Mouse (Mus musculus) embryo, embryonic 9.5 days (tissue): ENCODE measurements around the gene Ecel1.

Experiments used
- DNase-seq: peaks from one replicate; pipeline ENCODE4 v3.0.0-alpha.2; 2017; ENCODE audit errors: extremely low spot score

Ecel1 gene

DNA sequence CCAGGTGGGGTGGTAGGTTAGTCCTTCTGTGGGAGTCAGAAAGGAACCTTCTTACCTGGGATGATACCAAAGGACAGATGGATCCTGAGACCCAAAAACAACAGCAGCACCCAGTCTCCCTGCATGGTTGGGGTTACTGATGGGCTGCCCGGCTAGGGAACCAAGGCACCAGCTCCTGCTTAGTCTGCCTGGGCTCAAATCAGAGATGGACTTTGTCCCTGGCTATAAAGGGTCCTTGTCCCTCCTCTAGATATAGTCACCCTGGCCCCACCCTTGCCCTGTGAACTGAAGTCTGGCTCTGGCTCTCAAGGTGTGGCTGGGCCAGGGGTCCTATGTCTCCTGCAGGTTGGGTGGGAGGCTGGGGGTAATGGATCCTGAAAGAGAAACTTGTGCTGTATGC, 54.9 kb downstream of the Ecel1 start, which contains the start of gene Alpi:
Gene Alpi (minus strand): TSS at position 196 of the 400 bp plus-strand sequence.
- no peak for DNase-seq

DNA sequence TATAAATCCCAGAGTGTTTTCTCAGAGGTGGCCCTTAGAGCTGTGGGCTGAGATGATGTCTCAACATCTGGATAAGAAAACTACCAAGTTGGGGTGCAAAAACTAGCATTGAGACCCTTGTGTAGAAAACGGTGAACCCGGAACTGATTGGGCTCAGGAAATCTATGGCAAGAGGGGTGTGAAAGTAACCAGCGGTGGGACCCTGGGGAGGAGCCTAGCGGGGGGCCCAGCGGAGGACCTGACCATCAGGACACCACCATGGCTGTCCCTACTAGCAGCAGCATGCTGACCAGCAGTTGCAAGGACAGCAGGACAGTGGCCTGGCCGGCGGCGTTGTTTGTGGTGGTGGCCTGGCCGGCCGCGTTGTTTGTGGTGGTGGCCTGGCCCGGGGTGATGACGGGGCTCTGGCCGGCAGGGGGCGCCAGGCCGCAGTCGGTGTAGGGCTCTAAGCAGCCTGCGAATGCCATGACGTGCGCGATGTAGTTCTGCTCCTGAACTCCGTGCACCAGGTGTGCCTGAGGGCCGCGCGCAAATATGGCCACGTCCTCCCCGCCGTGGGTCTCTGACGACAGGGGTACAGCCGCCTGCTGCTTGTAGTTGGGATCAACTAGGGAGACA, 57.9 kb downstream of the Ecel1 start:
- DNase-seq: peak; percentile 71
